Mouse (Mus musculus): ENCODE measurements around the gene Ehd2. TPM values are rescaled to one million over a fixed set of nuclear protein-coding genes. Genes with fewer than 3 reads are reported as not detected.

Ehd2 gene
- polyA plus RNA-seq, 1 experiment = 4.6 TPM

DNA sequence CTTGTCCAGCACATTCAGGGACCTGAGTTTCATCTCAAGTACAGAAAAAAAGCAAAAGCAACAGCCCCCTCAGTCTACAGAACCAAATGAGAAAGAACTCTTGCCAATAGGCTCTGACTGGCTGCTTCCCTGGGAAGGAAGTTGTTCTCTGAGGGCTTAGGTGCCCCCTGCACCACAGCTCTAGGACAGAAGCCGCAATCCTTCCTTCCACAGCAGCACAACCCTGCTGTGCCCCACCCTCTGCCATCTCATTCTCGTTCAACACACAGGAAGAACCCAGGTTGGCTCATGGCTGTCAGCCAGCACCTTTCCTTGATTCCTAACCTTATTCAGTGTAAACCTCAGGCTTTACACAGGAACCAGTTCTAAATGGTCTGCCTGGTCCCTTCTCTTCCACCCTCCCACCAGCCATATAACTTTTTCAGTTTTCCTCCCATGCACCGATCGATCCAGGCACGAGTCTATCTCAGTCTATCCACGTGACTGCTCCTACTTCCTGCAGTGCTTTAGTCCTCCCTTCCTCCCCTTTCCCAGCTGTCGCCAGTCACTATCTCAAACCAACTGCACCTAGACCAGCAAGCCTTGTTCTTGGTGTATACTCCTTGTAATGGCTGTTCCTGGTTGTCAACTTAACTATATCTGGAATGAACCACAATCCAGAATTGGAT is 44.2 kb upstream of the Ehd2 start:
- no peaks in the 10 kb centered on the region for H3K9me3 ChIP-seq (replicated peaks; ENCODE audit: control insufficient read depth, insufficient read depth, low read length, poor library complexity, severe bottlenecking)
- H3K4me3 ChIP-seq (ENCODE audit: low read depth, low read length) = no peak overlapping the region
- no peaks in the 10 kb centered on the region for H3K36me3 ChIP-seq (ENCODE audit: control insufficient read depth, insufficient read depth, low read length, poor library complexity, severe bottlenecking)
- no peak overlapping the region for H3K9ac ChIP-seq (ENCODE audit: low read depth, poor library complexity, severe bottlenecking)
- peaks cover 1% of the 10 kb centered on the region for H3K4me1 ChIP-seq (ENCODE audit: control insufficient read depth, insufficient read depth, low read length)
- no peak overlapping the region for H3K27ac ChIP-seq (ENCODE audit: insufficient read depth, low read length)
- TF ChIP-seq EP300 (IDR thresholded peaks at IDR 0.05; ENCODE audit: insufficient read depth, low read depth, low read length) (no peak), POLR2A (IDR thresholded peaks at IDR 0.05; ENCODE audit: insufficient read depth, low read length) (no peak), CTCF (IDR thresholded peaks at IDR 0.05; ENCODE audit: low read depth, low read length) (no peak)
- no peaks in the 10 kb centered on the region for H3K27me3 ChIP-seq (ENCODE audit: control insufficient read depth, insufficient read depth, low read length, poor library complexity, severe bottlenecking)

GRCm38 (mm10) chr7:16010649-16011048 is 43.3 kb upstream of the Ehd2 start:
- H3K36me3 ChIP-seq (ENCODE audit: control insufficient read depth, insufficient read depth, low read length, poor library complexity, severe bottlenecking) = no peaks in the 10 kb centered on the region

GRCm38 (mm10) chr7:16009636-16010035 is 42.3 kb upstream of the Ehd2 start:
- H3K4me3 ChIP-seq (ENCODE audit: low read depth, low read length) = no peak overlapping the region
- H3K36me3 ChIP-seq (ENCODE audit: control insufficient read depth, insufficient read depth, low read length, poor library complexity, severe bottlenecking) = no peaks in the 10 kb centered on the region
- peaks cover 1% of the 10 kb centered on the region for H3K4me1 ChIP-seq (ENCODE audit: control insufficient read depth, insufficient read depth, low read length)
- H3K9ac ChIP-seq (ENCODE audit: low read depth, poor library complexity, severe bottlenecking) = no peak overlapping the region
- H3K27ac ChIP-seq (ENCODE audit: insufficient read depth, low read length) = no peak overlapping the region
- no peak for TF ChIP-seq CTCF (IDR thresholded peaks at IDR 0.05; ENCODE audit: low read depth, low read length)
- TF ChIP-seq POLR2A (IDR thresholded peaks at IDR 0.05; ENCODE audit: insufficient read depth, low read length) = no peak
- TF ChIP-seq EP300 (IDR thresholded peaks at IDR 0.05; ENCODE audit: insufficient read depth, low read depth, low read length) = no peak
- H3K27me3 ChIP-seq (ENCODE audit: control insufficient read depth, insufficient read depth, low read length, poor library complexity, severe bottlenecking) = no peaks in the 10 kb centered on the region
- H3K9me3 ChIP-seq (replicated peaks; ENCODE audit: control insufficient read depth, insufficient read depth, low read length, poor library complexity, severe bottlenecking) = no peaks in the 10 kb centered on the region

More at GRCm38 (mm10) chr7:16010649-16011048, 43.3 kb upstream of the Ehd2 start:
- Histone ChIP-seq H3K9ac (ENCODE audit: low read depth, poor library complexity, severe bottlenecking) (no peak overlapping the region), H3K27ac (ENCODE audit: insufficient read depth, low read length) (no peak overlapping the region), H3K4me3 (ENCODE audit: low read depth, low read length) (no peak overlapping the region), H3K4me1 (ENCODE audit: control insufficient read depth, insufficient read depth, low read length) (peaks cover 1% of the 10 kb centered on the region), H3K27me3 (ENCODE audit: control insufficient read depth, insufficient read depth, low read length, poor library complexity, severe bottlenecking) (no peaks in the 10 kb centered on the region), H3K9me3 (replicated peaks; ENCODE audit: control insufficient read depth, insufficient read depth, low read length, poor library complexity, severe bottlenecking) (no peaks in the 10 kb centered on the region)
- no peak for TF ChIP-seq EP300 (IDR thresholded peaks at IDR 0.05; ENCODE audit: insufficient read depth, low read depth, low read length)

DNA sequence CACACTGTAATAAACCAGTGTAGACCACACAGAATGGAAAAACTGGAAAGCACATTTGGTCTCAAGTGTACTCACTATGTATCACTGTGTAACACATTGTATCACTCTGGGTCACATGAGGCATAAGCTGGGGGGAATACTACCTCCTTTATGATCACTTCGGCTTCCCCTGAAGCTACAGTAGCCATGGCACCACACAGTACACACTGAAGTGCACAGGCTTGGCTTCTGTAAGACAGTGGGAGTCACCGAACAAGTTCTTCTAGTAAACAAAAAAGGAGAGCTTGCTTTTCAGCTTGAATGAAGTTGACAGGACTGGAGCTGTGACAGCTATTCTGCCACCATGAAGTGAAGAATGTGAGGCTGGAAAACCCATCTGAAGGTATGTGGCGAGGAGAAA is 37.7 kb upstream of the Ehd2 start:
- Histone ChIP-seq H3K27ac (ENCODE audit: insufficient read depth, low read length) (peak overlapping the region; percentile 72), H3K4me1 (ENCODE audit: control insufficient read depth, insufficient read depth, low read length) (peaks cover 6% of the 10 kb centered on the region), H3K4me3 (ENCODE audit: low read depth, low read length) (no peak overlapping the region), H3K9ac (ENCODE audit: low read depth, poor library complexity, severe bottlenecking) (no peak overlapping the region), H3K9me3 (replicated peaks; ENCODE audit: control insufficient read depth, insufficient read depth, low read length, poor library complexity, severe bottlenecking) (no peaks in the 10 kb centered on the region), H3K36me3 (ENCODE audit: control insufficient read depth, insufficient read depth, low read length, poor library complexity, severe bottlenecking) (no peaks in the 10 kb centered on the region), H3K27me3 (ENCODE audit: control insufficient read depth, insufficient read depth, low read length, poor library complexity, severe bottlenecking) (no peaks in the 10 kb centered on the region)
- TF ChIP-seq POLR2A (IDR thresholded peaks at IDR 0.05; ENCODE audit: insufficient read depth, low read length) (no peak), CTCF (IDR thresholded peaks at IDR 0.05; ENCODE audit: low read depth, low read length) (no peak), EP300 (IDR thresholded peaks at IDR 0.05; ENCODE audit: insufficient read depth, low read depth, low read length) (no peak)

GRCm38 (mm10) chr7:16004177-16004856 is 37.0 kb upstream of the Ehd2 start:
- H3K27ac ChIP-seq (ENCODE audit: insufficient read depth, low read length) = peak overlapping the region; percentile 72
- H3K27me3 ChIP-seq (ENCODE audit: control insufficient read depth, insufficient read depth, low read length, poor library complexity, severe bottlenecking) = no peaks in the 10 kb centered on the region
- no peak overlapping the region for H3K9ac ChIP-seq (ENCODE audit: low read depth, poor library complexity, severe bottlenecking)
- no peaks in the 10 kb centered on the region for H3K9me3 ChIP-seq (replicated peaks; ENCODE audit: control insufficient read depth, insufficient read depth, low read length, poor library complexity, severe bottlenecking)
- H3K36me3 ChIP-seq (ENCODE audit: control insufficient read depth, insufficient read depth, low read length, poor library complexity, severe bottlenecking) = no peaks in the 10 kb centered on the region
- no peak overlapping the region for H3K4me3 ChIP-seq (ENCODE audit: low read depth, low read length)
- H3K4me1 ChIP-seq (ENCODE audit: control insufficient read depth, insufficient read depth, low read length) = peaks cover 6% of the 10 kb centered on the region
- TF ChIP-seq CTCF (IDR thresholded peaks at IDR 0.05; ENCODE audit: low read depth, low read length) = no peak
- TF ChIP-seq EP300 (IDR thresholded peaks at IDR 0.05; ENCODE audit: insufficient read depth, low read depth, low read length) = peak; percentile 67

DNA sequence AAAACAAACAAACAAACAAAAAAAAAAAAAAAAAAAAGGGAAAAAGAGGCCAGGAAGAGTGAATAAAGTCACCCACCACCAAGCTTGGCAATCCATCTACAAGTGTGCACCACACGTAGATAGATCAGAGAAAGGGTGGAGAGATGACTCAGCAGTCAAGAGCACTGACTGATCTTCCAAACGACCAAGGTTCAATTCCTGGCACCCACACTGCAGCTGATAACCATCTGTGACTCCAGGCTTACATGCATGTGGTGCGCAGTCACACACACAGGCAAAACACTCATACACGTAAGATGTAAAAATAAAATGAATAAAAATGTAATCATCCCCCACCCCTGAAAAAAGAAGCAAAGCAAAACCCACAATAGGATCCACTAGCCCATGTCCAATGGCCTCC is 35.7 kb upstream of the Ehd2 start:
- H3K4me1 ChIP-seq (ENCODE audit: control insufficient read depth, insufficient read depth, low read length) = peaks cover 6% of the 10 kb centered on the region
- no peak overlapping the region for H3K9ac ChIP-seq (ENCODE audit: low read depth, poor library complexity, severe bottlenecking)
- H3K9me3 ChIP-seq (replicated peaks; ENCODE audit: control insufficient read depth, insufficient read depth, low read length, poor library complexity, severe bottlenecking) = no peaks in the 10 kb centered on the region
- H3K36me3 ChIP-seq (ENCODE audit: control insufficient read depth, insufficient read depth, low read length, poor library complexity, severe bottlenecking) = no peaks in the 10 kb centered on the region
- no peaks in the 10 kb centered on the region for H3K27me3 ChIP-seq (ENCODE audit: control insufficient read depth, insufficient read depth, low read length, poor library complexity, severe bottlenecking)
- H3K4me3 ChIP-seq (ENCODE audit: low read depth, low read length) = no peak overlapping the region
- no peak overlapping the region for H3K27ac ChIP-seq (ENCODE audit: insufficient read depth, low read length)
- TF ChIP-seq POLR2A (IDR thresholded peaks at IDR 0.05; ENCODE audit: insufficient read depth, low read length) (no peak), CTCF (IDR thresholded peaks at IDR 0.05; ENCODE audit: low read depth, low read length) (no peak), EP300 (IDR thresholded peaks at IDR 0.05; ENCODE audit: insufficient read depth, low read depth, low read length) (no peak)

All from ES-Bruce4 (cell line).